ENCODE assay signal across 13 mouse cellular contexts in the genomic region with DNA sequence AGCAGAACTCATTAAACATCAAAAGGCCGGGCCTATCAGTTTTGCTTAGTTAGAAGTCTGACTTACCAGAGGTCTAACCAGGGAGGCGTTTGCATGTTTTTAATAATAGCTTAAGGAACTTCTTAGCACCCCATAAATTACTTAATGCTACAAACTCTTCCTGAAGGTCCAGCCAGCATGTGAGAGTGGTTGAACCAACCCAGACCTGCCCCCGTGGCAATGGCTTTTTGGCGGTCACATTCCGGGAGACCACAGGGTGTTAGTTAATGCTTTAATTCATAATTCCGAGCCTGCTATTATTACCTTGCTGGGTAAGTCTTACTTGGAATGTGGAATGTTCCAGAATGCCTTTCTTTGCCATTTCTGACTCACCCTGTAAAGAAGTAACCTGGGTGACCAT.
DNase-seq lines count a peak whose midpoint lies in the region; ATAC-seq and TF ChIP-seq lines count a peak whose summit lies in the region.
"Had no signal": no experiment of that assay in that cellular context is flagged by ENCODE, and none has a peak within 500 bp of the region (broad histone marks: within the 10 kb centered on the region; RNA-seq: fewer than 3 reads in every experiment).

No protein-coding gene starts in this region.

- H3K9ac ChIP-seq in forebrain, embryonic 12.5 days = no peak overlapping the region
- no peak overlapping the region for H3K9ac ChIP-seq in kidney, postnatal 0 days (ENCODE audit: low read depth, low read length)
- no peak overlapping the region for H3K9ac ChIP-seq in embryonic facial prominence, embryonic 14.5 days (ENCODE audit: low read depth, low read length)
- H3K9ac ChIP-seq in limb, embryonic 13.5 days = no peak overlapping the region
- H3K9ac ChIP-seq in liver, embryonic 11.5 days (ENCODE audit: low read depth, low read length) = no peak overlapping the region
- H3K9ac ChIP-seq: heart, embryonic 13.5 days; liver, postnatal 0 days; midbrain, embryonic 12.5 days had no signal

- H3K9me3 ChIP-seq in forebrain, embryonic 10.5 days = no peaks in the 10 kb centered on the region; the same call in 1 of the 2 replicates
- no peaks in the 10 kb centered on the region for H3K9me3 ChIP-seq in forebrain, embryonic 12.5 days
- no peaks in the 10 kb centered on the region for H3K9me3 ChIP-seq in kidney, postnatal 0 days (replicated peaks; ENCODE audit: low read length)
- H3K9me3 ChIP-seq in embryonic facial prominence, embryonic 14.5 days (ENCODE audit: control insufficient read depth, low read length) = no peaks in the 10 kb centered on the region
- peaks cover 9% of the 10 kb centered on the region for H3K9me3 ChIP-seq in limb, embryonic 13.5 days
- H3K9me3 ChIP-seq in liver, embryonic 11.5 days (ENCODE audit: control insufficient read depth, low read length) = no peaks in the 10 kb centered on the region
- H3K9me3 ChIP-seq: midbrain, embryonic 12.5 days had no signal

- no peaks in the 10 kb centered on the region for H3K27me3 ChIP-seq in forebrain, embryonic 10.5 days (ENCODE audit: poor library complexity, severe bottlenecking)
- H3K27me3 ChIP-seq in forebrain, embryonic 12.5 days = no peaks in the 10 kb centered on the region
- H3K27me3 ChIP-seq in kidney, postnatal 0 days (ENCODE audit: insufficient read depth, low read length) = no peaks in the 10 kb centered on the region
- no peaks in the 10 kb centered on the region for H3K27me3 ChIP-seq in embryonic facial prominence, embryonic 14.5 days (replicated peaks; ENCODE audit: control insufficient read depth, insufficient read depth, low read length)
- H3K27me3 ChIP-seq in limb, embryonic 13.5 days = no peaks in the 10 kb centered on the region
- no peaks in the 10 kb centered on the region for H3K27me3 ChIP-seq in liver, embryonic 11.5 days (replicated peaks; ENCODE audit: control insufficient read depth, insufficient read depth, low read length)
- H3K27me3 ChIP-seq: heart, embryonic 13.5 days; midbrain, embryonic 12.5 days had no signal

- DNase-seq in forebrain, embryonic 10.5 days (ENCODE audit: extremely low spot score, low spot score) = no peak
- DNase-seq in kidney, postnatal 0 days (ENCODE audit: low spot score) = peak; percentile 9
- DNase-seq in kidney, adult 11 months = no peak
- DNase-seq in embryonic facial prominence, embryonic 14.5 days (ENCODE audit: low spot score) = no peak
- DNase-seq in embryo, embryonic 9.5 days (ENCODE audit: extremely low spot score) = no peak
- no peak for DNase-seq in liver, embryonic 11.5 days (ENCODE audit: low spot score)
- DNase-seq: liver, postnatal 0 days; thymus, postnatal 4 days had no signal

- no peaks in the 10 kb centered on the region for H3K36me3 ChIP-seq in forebrain, embryonic 10.5 days (replicated peaks)
- no peaks in the 10 kb centered on the region for H3K36me3 ChIP-seq in forebrain, embryonic 12.5 days (replicated peaks)
- no peaks in the 10 kb centered on the region for H3K36me3 ChIP-seq in kidney, postnatal 0 days (ENCODE audit: insufficient read depth, low read length)
- H3K36me3 ChIP-seq in embryonic facial prominence, embryonic 14.5 days (ENCODE audit: control insufficient read depth, insufficient read depth, low read length) = no peaks in the 10 kb centered on the region
- H3K36me3 ChIP-seq in limb, embryonic 13.5 days = no peaks in the 10 kb centered on the region
- no peaks in the 10 kb centered on the region for H3K36me3 ChIP-seq in liver, embryonic 11.5 days (ENCODE audit: control insufficient read depth, insufficient read depth, low read length)
- H3K36me3 ChIP-seq: heart, embryonic 13.5 days; midbrain, embryonic 12.5 days had no signal

- peaks cover 19% of the 10 kb centered on the region for H3K4me1 ChIP-seq in forebrain, embryonic 10.5 days
- H3K4me1 ChIP-seq in forebrain, embryonic 12.5 days = peaks cover 12% of the 10 kb centered on the region; the same call in 1 of the 2 replicates
- no peaks in the 10 kb centered on the region for H3K4me1 ChIP-seq in kidney, postnatal 0 days (replicated peaks; ENCODE audit: insufficient read depth, low read length)
- peaks cover 11% of the 10 kb centered on the region for H3K4me1 ChIP-seq in embryonic facial prominence, embryonic 14.5 days (ENCODE audit: control insufficient read depth, insufficient read depth, low read length)
- H3K4me1 ChIP-seq in limb, embryonic 13.5 days = peaks cover 14% of the 10 kb centered on the region
- no peaks in the 10 kb centered on the region for H3K4me1 ChIP-seq in liver, embryonic 11.5 days (replicated peaks; ENCODE audit: control insufficient read depth, insufficient read depth, low read length)

- no peak overlapping the region for H3K4me2 ChIP-seq in forebrain, embryonic 12.5 days
- H3K4me2 ChIP-seq in kidney, postnatal 0 days (ENCODE audit: low read length) = no peak overlapping the region
- peak overlapping the region; percentile 23; the same call in 1 of the 2 replicates for H3K4me2 ChIP-seq in embryonic facial prominence, embryonic 14.5 days (ENCODE audit: low read depth, low read length)
- peak overlapping the region; percentile 47 for H3K4me2 ChIP-seq in limb, embryonic 13.5 days (replicated peaks)
- no peak overlapping the region for H3K4me2 ChIP-seq in liver, embryonic 11.5 days
- H3K4me2 ChIP-seq: midbrain, embryonic 12.5 days had no signal

- no peak overlapping the region for H3K4me3 ChIP-seq in forebrain, embryonic 10.5 days
- no peak overlapping the region for H3K4me3 ChIP-seq in forebrain, embryonic 12.5 days (replicated peaks)
- no peak overlapping the region for H3K4me3 ChIP-seq in kidney, postnatal 0 days (replicated peaks; ENCODE audit: low read depth, low read length)
- H3K4me3 ChIP-seq in embryonic facial prominence, embryonic 14.5 days (ENCODE audit: low read depth, low read length) = no peak overlapping the region
- H3K4me3 ChIP-seq in limb, embryonic 13.5 days = no peak overlapping the region
- no peak overlapping the region for H3K4me3 ChIP-seq in liver, embryonic 11.5 days (ENCODE audit: low read depth, low read length)
- H3K4me3 ChIP-seq: heart, embryonic 13.5 days; midbrain, embryonic 12.5 days had no signal

- peak overlapping the region; percentile 62 for H3K27ac ChIP-seq in forebrain, embryonic 10.5 days
- no peak overlapping the region for H3K27ac ChIP-seq in forebrain, embryonic 12.5 days
- no peak overlapping the region for H3K27ac ChIP-seq in kidney, postnatal 0 days
- peak overlapping the region; percentile 40; the same call in 1 of the 2 replicates for H3K27ac ChIP-seq in embryonic facial prominence, embryonic 14.5 days (replicated peaks; ENCODE audit: low read depth, low read length)
- peak overlapping the region; percentile 75; the same call in 1 of the 2 replicates for H3K27ac ChIP-seq in limb, embryonic 13.5 days
- no peak overlapping the region for H3K27ac ChIP-seq in liver, embryonic 11.5 days (ENCODE audit: low read depth, low read length)
- H3K27ac ChIP-seq: heart, embryonic 13.5 days; macrophage; midbrain, embryonic 12.5 days had no signal

- no peak for ATAC-seq in forebrain, embryonic 12.5 days (ENCODE audit: low FRiP score)
- no peak for ATAC-seq in kidney, postnatal 0 days (replicated peaks; ENCODE audit: low FRiP score, low read depth)
- ATAC-seq in embryonic facial prominence, embryonic 14.5 days (ENCODE audit: low read depth) = no peak
- peak; percentile 84 for ATAC-seq in limb, embryonic 13.5 days (ENCODE audit: low FRiP score, low read depth)
- ATAC-seq in liver, embryonic 11.5 days (replicated peaks; ENCODE audit: low FRiP score) = no peak
- ATAC-seq: liver, postnatal 0 days had no signal

- TF ChIP-seq CTCF in kidney, postnatal 0 days (IDR thresholded peaks at IDR 0.05; ENCODE audit: low read depth) = no peak

- WGBS in forebrain, embryonic 10.5 days = 57% methylated on average over 6 of the region's 6 CpGs
- 56% methylated on average over 6 of the region's 6 CpGs for WGBS in forebrain, embryonic 12.5 days
- 47% methylated on average over 6 of the region's 6 CpGs for WGBS in kidney, postnatal 0 days
- WGBS in embryonic facial prominence, embryonic 14.5 days = 30% methylated on average over 6 of the region's 6 CpGs
- WGBS in limb, embryonic 13.5 days = 11% methylated on average over 6 of the region's 6 CpGs
- WGBS in liver, embryonic 11.5 days = 70% methylated on average over 6 of the region's 6 CpGs

Comparison
In these comparisons a context has a peak if more than half of its experiments do, and no peak if none do; other contexts are left out.
1. H3K27ac ChIP-seq: peak in forebrain, embryonic 10.5 days (single experiment), embryonic facial prominence, embryonic 14.5 days (single experiment) and limb, embryonic 13.5 days (single experiment); none in forebrain, embryonic 12.5 days (single experiment), kidney, postnatal 0 days (single experiment) and liver, embryonic 11.5 days (single experiment).
2. H3K4me2 ChIP-seq: peak in embryonic facial prominence, embryonic 14.5 days (single experiment) and limb, embryonic 13.5 days (single experiment); none in forebrain, embryonic 12.5 days (single experiment), kidney, postnatal 0 days (single experiment) and liver, embryonic 11.5 days (single experiment).